Mouse (Mus musculus) liver, embryonic 16.5 days (tissue): ENCODE data around the gene R3hcc1l. TPM values are rescaled to one million over a fixed set of nuclear protein-coding genes. Genes with fewer than 3 reads are reported as not detected.
A peak's percentile ranks its signal among the peaks of the same experiment; 100 is the strongest.

Source experiments
- ATAC-seq: fragments of 200-750 bp; cut with Nextera tagmentation; 2 replicates; pipeline ENCODE4 v1.8.0; 2017; ENCODE audit warnings: low read depth, mild to moderate bottlenecking, moderate number of reproducible peaks, moderate library complexity
- H3K27ac ChIP-seq: fragments of 300-500 bp; sonication (generic); 2 replicates; pipeline ENCODE4 v1.5.1; 2014; ENCODE audit warnings: mild to moderate bottlenecking, low read length
- H3K27me3 ChIP-seq: fragments of 300-500 bp; sonication (generic); 2 replicates; pipeline ENCODE4 v1.6.1; 2014; ENCODE audit warnings: low read depth, low read length, mixed read lengths; ENCODE audit not compliant: control insufficient read depth, insufficient read depth
- H3K36me3 ChIP-seq: fragments of 300-500 bp; sonication (generic); 2 replicates; pipeline ENCODE4 v1.6.1; 2014; ENCODE audit warnings: mild to moderate bottlenecking; ENCODE audit not compliant: control insufficient read depth, insufficient read depth
- H3K4me1 ChIP-seq: fragments of 300-500 bp; sonication (generic); 2 replicates; pipeline ENCODE4 v1.6.1; 2014; ENCODE audit warnings: low read depth, low read length, mixed read lengths; ENCODE audit not compliant: control insufficient read depth
- H3K4me2 ChIP-seq: fragments of 300-500 bp; sonication (generic); 2 replicates; pipeline ENCODE4 v1.6.1; 2014; ENCODE audit warnings: low read depth, low read length, mixed read lengths
- H3K4me3 ChIP-seq: fragments of 300-500 bp; sonication (generic); 2 replicates; pipeline ENCODE4 v1.5.1; 2014; ENCODE audit warnings: low read depth, mild to moderate bottlenecking, low read length
- H3K9ac ChIP-seq: fragments of 300-500 bp; sonication (generic); 2 replicates; pipeline ENCODE4 v1.6.1; 2014; ENCODE audit warnings: low read depth, low read length
- H3K9me3 ChIP-seq: fragments of 300-500 bp; sonication (generic); replicated peaks from 2 replicates; pipeline ENCODE4 v1.6.1; 2016; ENCODE audit warnings: low read length; ENCODE audit not compliant: control insufficient read depth
- WGBS: fragments of 180-500 bp; shearing (Covaris S2); extraction: QIAGEN DNeasy Blood & Tissue Kit; methylation state at CpG from one replicate; pipeline ENCODE4 v1.1.7; 2014; ENCODE audit not compliant: insufficient replicate concordance; 5-methylcytosine and 5-hydroxymethylcytosine counted together
- polyA plus RNA-seq: library from polyadenylated mRNA; unstranded; fragments of >200 nt; fragmentation: Nextera tagmentation; extraction: Ambion mirVana; gene quantifications from 2 replicates; pipeline ENCODE4 v1.2.1, GENCODE M21; 2015

R3hcc1l gene
- polyA plus RNA-seq, 1 experiment from 2014 or later = 12.4 TPM

DNA sequence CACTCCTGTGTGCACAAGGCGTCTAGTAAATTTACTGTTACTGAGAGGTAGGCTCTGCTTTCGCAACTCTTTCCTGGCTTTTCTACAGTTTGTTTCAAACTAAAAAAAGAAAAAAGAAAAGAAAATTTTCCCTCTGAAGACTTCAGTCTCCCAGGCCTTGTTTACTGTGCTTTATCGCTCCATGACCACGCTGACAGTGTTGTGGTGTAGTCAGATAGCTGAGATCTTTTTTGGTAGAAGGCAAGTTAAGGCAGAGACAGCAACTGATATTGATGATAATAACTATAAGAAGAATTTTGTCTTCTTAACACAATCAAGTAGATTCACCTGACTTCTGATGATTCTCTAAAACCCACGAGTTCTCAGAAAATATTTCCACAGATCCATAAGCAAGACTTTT lies 65.1 kb downstream of the R3hcc1l start:
- H3K9me3 ChIP-seq = no peaks in the 10 kb centered on the region
- peak; percentile 80 for ATAC-seq
- peaks cover 5% of the 10 kb centered on the region for H3K36me3 ChIP-seq
- peak overlapping the region; percentile 33 for H3K9ac ChIP-seq
- H3K4me2 ChIP-seq = peak overlapping the region; percentile 41; the same call in 1 of the 2 replicates
- peaks cover 19% of the 10 kb centered on the region for H3K4me1 ChIP-seq
- H3K27ac ChIP-seq = peak overlapping the region; percentile 89
- WGBS = 51% methylated on average over 5 of the region's 5 CpGs
- H3K4me3 ChIP-seq = peak overlapping the region; percentile 10; the same call in 1 of the 2 replicates
- H3K27me3 ChIP-seq = no peaks in the 10 kb centered on the region

DNA sequence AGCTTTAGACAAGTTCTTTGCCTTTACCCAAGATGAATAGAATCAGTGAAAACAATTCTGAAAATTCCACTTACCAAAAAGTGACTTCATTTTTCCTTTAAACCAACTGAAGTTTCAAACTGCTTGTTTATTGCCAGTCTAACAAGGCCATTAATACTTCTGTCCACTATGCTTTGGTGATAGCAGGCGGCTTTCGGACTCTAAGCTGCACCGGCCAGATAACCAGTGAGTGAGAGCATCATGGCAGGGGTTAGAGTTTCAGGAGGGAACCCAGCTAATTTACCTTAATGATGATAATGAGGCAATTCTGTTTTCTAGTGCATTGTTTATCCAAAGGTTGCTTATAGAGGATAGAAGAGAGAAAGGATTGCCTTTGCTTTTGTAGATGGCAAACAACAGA lies 65.6 kb downstream of the R3hcc1l start:
- peak; percentile 73 for ATAC-seq
- Histone ChIP-seq H3K4me2 (no peak overlapping the region), H3K27ac (peak overlapping the region; percentile 34), H3K36me3 (peaks cover 5% of the 10 kb centered on the region), H3K4me3 (0 out of 2 replicates have a peak overlapping the region, but pooled peaks have one; percentile 1), H3K4me1 (peaks cover 19% of the 10 kb centered on the region), H3K9ac (no peak overlapping the region; the same call in 1 of the 2 replicates), H3K9me3 (no peaks in the 10 kb centered on the region), H3K27me3 (no peaks in the 10 kb centered on the region)
- whole genome bisulfite sequencing = 57% methylated on average over 3 of the region's 3 CpGs

DNA sequence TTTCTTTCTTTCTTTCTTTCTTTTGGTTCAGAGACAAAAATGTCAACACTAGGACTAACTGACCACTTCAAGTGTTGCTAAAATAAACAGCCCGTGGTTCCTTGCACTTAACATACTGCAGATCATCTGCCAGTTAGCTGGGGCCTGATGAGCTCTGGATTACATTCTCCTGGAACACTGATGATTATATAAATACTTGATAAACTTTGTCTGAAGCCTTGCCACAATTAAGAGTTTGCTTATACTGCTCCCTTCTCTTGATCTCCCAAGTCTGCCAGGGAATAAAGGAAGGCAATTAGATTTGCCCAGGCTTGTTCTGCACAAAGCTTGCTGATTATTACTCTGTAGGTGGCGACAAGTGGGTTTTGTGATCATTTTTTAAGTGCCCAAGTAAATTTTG lies 69.1 kb downstream of the R3hcc1l start:
- no peak for ATAC-seq
- peaks cover 17% of the 10 kb centered on the region for H3K4me1 ChIP-seq
- no peaks in the 10 kb centered on the region for H3K9me3 ChIP-seq
- H3K9ac ChIP-seq = no peak overlapping the region
- H3K4me3 ChIP-seq = no peak overlapping the region
- H3K4me2 ChIP-seq = no peak overlapping the region
- H3K27me3 ChIP-seq = no peaks in the 10 kb centered on the region
- peaks cover 11% of the 10 kb centered on the region for H3K36me3 ChIP-seq
- H3K27ac ChIP-seq = no peak overlapping the region
- WGBS = 73% methylated on average over 2 of the region's 2 CpGs

DNA sequence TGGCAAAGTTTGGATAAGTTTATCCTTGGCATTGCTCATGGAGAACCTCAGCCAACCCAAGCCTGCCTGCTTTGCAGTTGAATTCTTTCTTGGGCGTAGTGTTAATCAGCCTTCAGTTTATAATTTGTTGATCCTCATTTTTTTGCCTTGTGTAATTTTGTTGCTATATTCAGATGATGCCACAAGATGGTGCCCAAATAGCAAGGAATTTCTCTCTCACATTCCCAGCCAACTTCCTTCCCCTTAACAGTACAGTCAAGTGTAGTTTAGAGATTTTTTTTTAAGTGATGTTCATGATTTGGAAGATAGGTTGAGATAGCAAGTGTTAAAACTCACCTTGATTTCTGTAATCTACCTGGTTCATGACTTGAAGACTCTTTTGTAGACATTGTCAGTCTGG lies 70.7 kb downstream of the R3hcc1l start:
- no peaks in the 10 kb centered on the region for H3K27me3 ChIP-seq
- no peak overlapping the region for H3K27ac ChIP-seq
- H3K4me1 ChIP-seq = peaks cover 6% of the 10 kb centered on the region
- no peaks in the 10 kb centered on the region for H3K9me3 ChIP-seq
- H3K36me3 ChIP-seq = peaks cover 11% of the 10 kb centered on the region; the same call in 1 of the 2 replicates
- no peak for ATAC-seq
- WGBS = 70% methylated on average over 1 of the region's 1 CpGs
- H3K4me3 ChIP-seq = no peak overlapping the region
- no peak overlapping the region for H3K4me2 ChIP-seq
- no peak overlapping the region for H3K9ac ChIP-seq

DNA sequence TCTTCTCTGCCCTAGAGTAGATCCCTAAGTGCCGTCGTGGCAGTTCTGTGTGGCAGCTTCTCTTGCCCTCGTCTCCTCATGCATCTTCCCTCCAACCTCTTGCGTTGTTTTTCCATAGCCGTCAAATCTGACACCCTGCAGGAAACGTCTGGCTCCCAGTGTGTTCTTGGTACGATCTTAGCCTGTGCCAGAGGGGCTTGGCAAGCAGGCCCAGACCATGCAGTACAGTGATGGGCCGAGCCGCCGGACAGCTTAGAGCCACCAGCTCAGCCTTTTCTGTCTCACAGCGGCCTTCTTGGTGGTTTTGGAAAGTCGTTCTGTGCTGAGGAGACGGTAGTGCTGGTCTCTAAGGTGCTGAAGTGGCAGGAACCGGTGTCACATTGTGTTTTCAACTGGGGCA lies 73.0 kb downstream of the R3hcc1l start:
- H3K27me3 ChIP-seq = no peaks in the 10 kb centered on the region
- no peak overlapping the region for H3K9ac ChIP-seq
- no peak overlapping the region for H3K4me2 ChIP-seq
- H3K9me3 ChIP-seq = no peaks in the 10 kb centered on the region
- H3K4me1 ChIP-seq = no peaks in the 10 kb centered on the region
- no peak for ATAC-seq
- peaks cover 6% of the 10 kb centered on the region; the same call in 1 of the 2 replicates for H3K36me3 ChIP-seq
- no peak overlapping the region for H3K27ac ChIP-seq
- 87% methylated on average over 14 of the region's 14 CpGs for WGBS
- no peak overlapping the region for H3K4me3 ChIP-seq

DNA sequence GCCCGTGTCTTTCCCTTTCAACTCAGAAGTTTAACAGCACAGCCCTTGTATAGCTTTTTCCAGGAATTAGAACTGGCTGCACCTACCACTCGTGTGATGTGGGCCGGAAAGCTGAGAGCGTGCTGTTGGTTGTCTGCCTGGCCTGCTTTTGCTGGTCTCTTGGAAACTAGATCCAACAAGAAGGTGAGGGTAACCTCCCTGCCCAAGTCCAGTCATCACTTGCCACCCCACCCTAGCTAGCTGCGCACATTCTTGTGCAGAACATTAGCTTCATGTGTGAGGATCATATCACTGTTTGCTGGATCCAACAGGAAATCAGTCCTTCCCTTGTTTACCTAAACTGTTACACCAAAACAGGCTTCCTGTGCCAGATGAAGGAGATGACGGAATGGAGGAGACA lies 74.9 kb downstream of the R3hcc1l start:
- peaks cover 6% of the 10 kb centered on the region; the same call in 1 of the 2 replicates for H3K36me3 ChIP-seq
- H3K4me3 ChIP-seq = no peak overlapping the region
- no peak for ATAC-seq
- H3K4me1 ChIP-seq = no peaks in the 10 kb centered on the region
- no peaks in the 10 kb centered on the region for H3K27me3 ChIP-seq
- H3K4me2 ChIP-seq = no peak overlapping the region
- H3K9me3 ChIP-seq = no peaks in the 10 kb centered on the region
- H3K9ac ChIP-seq = no peak overlapping the region
- H3K27ac ChIP-seq = no peak overlapping the region
- 84% methylated on average over 6 of the region's 6 CpGs for WGBS

DNA sequence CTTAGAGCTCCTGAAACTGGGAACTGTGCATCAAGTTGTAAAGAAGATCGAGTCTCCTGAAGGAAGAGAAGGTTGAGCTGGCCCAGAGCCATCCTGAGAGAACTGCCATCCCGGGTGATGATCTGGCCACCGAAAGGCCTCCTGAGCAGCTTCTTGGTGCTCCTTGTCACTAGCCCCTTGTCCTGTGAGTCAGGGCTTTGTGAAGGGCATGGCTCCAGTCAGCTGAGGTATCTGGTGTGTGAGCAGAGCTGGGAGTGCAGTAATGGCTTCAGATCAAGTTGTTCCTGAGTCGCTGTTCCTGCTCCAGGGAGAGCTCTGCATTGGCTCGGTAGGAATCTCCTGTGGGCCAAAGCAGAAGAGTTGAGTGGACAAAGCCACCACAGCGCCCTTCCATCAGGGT lies 76.5 kb downstream of the R3hcc1l start:
- H3K27ac ChIP-seq = no peak overlapping the region
- no peaks in the 10 kb centered on the region for H3K4me1 ChIP-seq
- H3K36me3 ChIP-seq = peaks cover 6% of the 10 kb centered on the region; the same call in 1 of the 2 replicates
- WGBS = 86% methylated on average over 6 of the region's 6 CpGs
- no peak for ATAC-seq
- H3K4me2 ChIP-seq = no peak overlapping the region
- no peaks in the 10 kb centered on the region for H3K27me3 ChIP-seq
- H3K9ac ChIP-seq = no peak overlapping the region
- H3K9me3 ChIP-seq = no peaks in the 10 kb centered on the region
- no peak overlapping the region for H3K4me3 ChIP-seq

DNA sequence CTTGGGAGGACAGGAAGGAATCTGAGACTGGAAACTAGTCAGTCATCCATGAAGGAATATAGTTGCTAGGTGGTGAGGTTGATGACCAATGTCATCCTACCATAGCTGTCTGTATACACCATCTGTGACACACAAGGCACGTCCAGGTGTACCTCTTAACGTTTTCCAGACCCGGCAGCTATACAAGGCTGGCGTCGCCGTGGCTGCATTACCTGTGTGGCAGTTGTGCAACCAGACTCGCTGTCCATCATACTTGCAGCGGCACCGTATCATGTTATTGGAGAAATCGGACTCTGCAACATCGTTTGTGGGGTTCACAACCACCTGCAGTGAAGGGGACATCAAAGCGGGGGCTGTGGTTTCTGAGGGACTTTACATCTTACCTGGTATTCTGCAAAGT lies 78.7 kb downstream of the R3hcc1l start:
- H3K4me2 ChIP-seq = no peak overlapping the region
- H3K36me3 ChIP-seq = no peaks in the 10 kb centered on the region
- no peaks in the 10 kb centered on the region for H3K9me3 ChIP-seq
- no peak overlapping the region for H3K9ac ChIP-seq
- H3K27me3 ChIP-seq = no peaks in the 10 kb centered on the region
- ATAC-seq = no peak
- H3K4me3 ChIP-seq = no peak overlapping the region
- no peaks in the 10 kb centered on the region for H3K4me1 ChIP-seq
- no peak overlapping the region for H3K27ac ChIP-seq
- 87% methylated on average over 12 of the region's 12 CpGs for WGBS

DNA sequence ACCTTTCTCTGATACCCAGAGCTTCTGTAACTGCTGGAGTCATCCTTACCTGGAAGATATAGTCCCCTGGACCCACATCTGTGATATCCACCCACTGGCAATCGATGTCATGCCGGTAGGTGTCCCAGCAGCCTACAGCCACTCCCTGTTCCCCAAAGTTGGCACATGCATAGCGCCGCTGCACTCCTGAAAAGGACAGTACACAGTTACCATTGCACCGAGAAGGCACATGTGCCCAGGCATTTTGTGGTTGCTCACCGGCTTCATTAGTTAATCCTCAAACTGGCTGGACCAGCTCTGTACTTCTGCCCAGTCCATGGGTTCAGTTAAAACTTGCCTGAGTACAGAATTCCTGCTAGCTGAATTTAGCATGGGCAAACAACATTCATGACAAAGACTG lies 79.3 kb downstream of the R3hcc1l start:
- no peaks in the 10 kb centered on the region for H3K36me3 ChIP-seq
- H3K9me3 ChIP-seq = no peaks in the 10 kb centered on the region
- H3K4me3 ChIP-seq = no peak overlapping the region
- ATAC-seq = no peak
- H3K9ac ChIP-seq = no peak overlapping the region
- 88% methylated on average over 6 of the region's 6 CpGs for WGBS
- no peaks in the 10 kb centered on the region for H3K27me3 ChIP-seq
- no peak overlapping the region for H3K27ac ChIP-seq
- H3K4me2 ChIP-seq = no peak overlapping the region
- H3K4me1 ChIP-seq = no peaks in the 10 kb centered on the region
